Mouse (Mus musculus): ENCODE results near the gene Tpr. TPM values are rescaled to one million over a fixed set of nuclear protein-coding genes. Genes with fewer than 3 reads are reported as not detected.

Tpr gene
- total RNA-seq (2021) = 100 to 1,000 TPM; 145 to 147 TPM

- DNase-seq = peak; percentile 99
- intact Hi-C loops (cut with DNase I) = no loop called here
Observed at GRCm38 (mm10) chr1:150392638-150393487, at the start of gene Tpr, which contains the start of gene Odr4. TSS of gene Tpr (plus strand) at chr1:150392838. TSS of gene Odr4 (minus strand) at chr1:150393080.

GRCm38 (mm10) chr1:150360864-150361263 lies 31.8 kb upstream of the Tpr start:
- intact Hi-C loops (cut with DNase I) = no loop called here
- DNase-seq = no peak

GRCm38 (mm10) chr1:150372895-150373294 lies 19.7 kb upstream of the Tpr start:
- intact Hi-C loops (cut with DNase I) = loop anchor here (10.0 kb wide), 1 partner anchor 538 kb away; no protein-coding TSS in a partner anchor
- DNase-seq = no peak

GRCm38 (mm10) chr1:150374247-150374646 lies 18.4 kb upstream of the Tpr start:
- intact Hi-C loops (cut with DNase I) = loop anchor here (10.0 kb wide), 1 partner anchor 539 kb away; no protein-coding TSS in a partner anchor
- DNase-seq = no peak

GRCm38 (mm10) chr1:150384138-150384537 lies 8.5 kb upstream of the Tpr start:
- intact Hi-C loops (cut with DNase I) = no loop called here
- no peak for DNase-seq

- DNase-seq = no peak
- intact Hi-C loops (cut with DNase I) = no loop called here
Observed at GRCm38 (mm10) chr1:150387572-150387971, 5.1 kb upstream of the Tpr start.

GRCm38 (mm10) chr1:150389390-150390129 lies 3.1 kb upstream of the Tpr start:
- no peak for DNase-seq
- intact Hi-C loops (cut with DNase I) = no loop called here

- DNase-seq = no peak
- intact Hi-C loops (cut with DNase I) = no loop called here
Observed at GRCm38 (mm10) chr1:150391931-150392637, 554 bp upstream of the Tpr start.

GRCm38 (mm10) chr1:150393488-150393852 lies 832 bp downstream of the Tpr start:
- intact Hi-C loops (cut with DNase I) = no loop called here
- no peak for DNase-seq

- intact Hi-C loops (cut with DNase I) = no loop called here
- DNase-seq = no peak
Observed at GRCm38 (mm10) chr1:150396001-150396400, 3.4 kb downstream of the Tpr start.

- DNase-seq = no peak
- intact Hi-C loops (cut with DNase I) = no loop called here
Observed at GRCm38 (mm10) chr1:150403914-150404313, 11.3 kb downstream of the Tpr start.

GRCm38 (mm10) chr1:150404555-150404954 lies 11.9 kb downstream of the Tpr start:
- no peak for DNase-seq
- intact Hi-C loops (cut with DNase I) = no loop called here

GRCm38 (mm10) chr1:150407285-150407684 lies 14.6 kb downstream of the Tpr start:
- no peak for DNase-seq
- intact Hi-C loops (cut with DNase I) = loop anchor here (5.0 kb wide), 1 partner anchor 35 kb away; no protein-coding TSS in a partner anchor

- intact Hi-C loops (cut with DNase I) = loop anchor here (5.0 kb wide), 1 partner anchor 32 kb away; no protein-coding TSS in a partner anchor
- DNase-seq = no peak
Observed at GRCm38 (mm10) chr1:150409996-150410395, 17.4 kb downstream of the Tpr start.

GRCm38 (mm10) chr1:150416006-150416405 lies 23.4 kb downstream of the Tpr start:
- DNase-seq = no peak
- intact Hi-C loops (cut with DNase I) = no loop called here

- intact Hi-C loops (cut with DNase I) = no loop called here
- DNase-seq = no peak
Observed at GRCm38 (mm10) chr1:150418426-150418825, 25.8 kb downstream of the Tpr start.

- no peak for DNase-seq
- intact Hi-C loops (cut with DNase I) = loop anchor here (10.0 kb wide), 1 partner anchor 929 kb away; no protein-coding TSS in a partner anchor
Observed at GRCm38 (mm10) chr1:150425665-150426064, 33.0 kb downstream of the Tpr start.

GRCm38 (mm10) chr1:150426216-150426615 lies 33.6 kb downstream of the Tpr start:
- intact Hi-C loops (cut with DNase I) = loop anchor here (10.0 kb wide), 1 partner anchor 929 kb away; no protein-coding TSS in a partner anchor

GRCm38 (mm10) chr1:150438641-150439040 lies 46.0 kb downstream of the Tpr start:
- intact Hi-C loops (cut with DNase I) = loop anchor here (10.0 kb wide), 1 partner anchor 1006 kb away; no protein-coding TSS in a partner anchor
- DNase-seq = no peak

More at GRCm38 (mm10) chr1:150426216-150426615, 33.6 kb downstream of the Tpr start:
- DNase-seq = no peak

GRCm38 (mm10) chr1:150441731-150442130 lies 49.1 kb downstream of the Tpr start:
- DNase-seq = no peak
- intact Hi-C loops (cut with DNase I) = loop anchor here (5.0 kb wide), 1 partner anchor 34 kb away; no protein-coding TSS in a partner anchor

GRCm38 (mm10) chr1:150458977-150459376 lies 66.3 kb downstream of the Tpr start:
- intact Hi-C loops (cut with DNase I) = no loop called here
- no peak for DNase-seq

All from left cerebral cortex, postnatal 4 days (tissue).